Mouse (Mus musculus) T-helper 1 cell (primary cell): ENCODE measurements at regions not wholly inside any gene's neighbourhood (a gene's known extent, or its start where the extent isn't known, plus 50 kb on each side); places are given as distances from the start of the nearest gene placed in this dataset.

Experiments
- in situ Hi-C: fragments of 300-600 bp; cut with MboI, MseI; formaldehyde crosslinking; loops from one replicate; pipeline ENCODE4 v1.15.1; 2025; ENCODE audit warnings: high pct_unique_total_duplicates

DNA sequence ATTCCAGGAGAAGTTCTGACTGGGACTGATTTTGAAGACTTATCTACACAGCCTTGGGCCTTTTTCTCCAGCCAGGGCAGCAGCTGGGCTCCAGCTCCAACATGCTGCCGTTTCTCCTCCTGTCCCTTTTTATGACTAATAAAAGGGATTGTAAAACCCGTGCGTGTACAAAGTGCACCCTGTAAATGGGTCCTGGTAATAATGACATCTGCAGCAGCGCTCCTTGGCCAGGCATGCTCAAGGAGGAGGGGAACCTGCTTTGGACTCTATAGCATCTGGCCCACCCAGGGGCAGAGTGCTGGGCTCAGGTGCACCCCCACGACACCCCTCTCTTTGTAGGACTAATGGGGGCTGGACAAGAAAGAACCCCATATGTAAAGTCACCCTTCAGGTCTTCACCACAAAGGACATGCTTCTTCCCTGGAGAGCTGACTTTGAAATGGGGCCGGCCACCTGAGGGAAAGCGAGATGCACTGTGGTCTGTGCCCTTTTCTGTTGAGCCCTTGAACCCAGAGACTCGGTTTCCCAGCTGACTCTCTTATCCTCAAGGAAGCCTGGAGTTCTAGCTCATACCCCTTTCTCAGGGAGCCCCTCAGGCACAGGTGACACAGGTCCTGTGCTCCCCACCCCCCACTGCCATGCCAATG is 61.4 kb downstream of the Mrpl23 start:
- in situ Hi-C loops, result no loop called here

DNA sequence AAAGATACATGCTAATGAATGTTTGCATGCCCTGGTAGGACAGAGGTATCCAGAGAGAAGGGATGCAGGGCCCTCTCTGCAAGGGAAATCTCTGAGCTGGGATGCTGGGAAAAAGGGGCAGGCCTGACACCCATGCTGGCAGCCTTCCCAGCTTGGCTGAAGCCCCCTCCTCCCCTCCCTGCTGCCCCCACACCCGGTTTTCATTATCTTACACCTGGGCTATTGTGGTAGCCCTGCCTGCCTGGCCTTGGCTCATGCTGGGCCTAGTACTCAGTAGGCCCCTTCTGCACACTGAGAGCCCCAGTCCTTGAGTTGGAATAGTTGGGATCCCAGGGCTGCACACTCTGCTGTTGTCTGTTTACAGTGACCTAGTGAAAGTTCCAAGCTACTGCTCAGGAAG is 62.9 kb downstream of the Mrpl23 start:
- in situ Hi-C loops, result no loop called here

DNA sequence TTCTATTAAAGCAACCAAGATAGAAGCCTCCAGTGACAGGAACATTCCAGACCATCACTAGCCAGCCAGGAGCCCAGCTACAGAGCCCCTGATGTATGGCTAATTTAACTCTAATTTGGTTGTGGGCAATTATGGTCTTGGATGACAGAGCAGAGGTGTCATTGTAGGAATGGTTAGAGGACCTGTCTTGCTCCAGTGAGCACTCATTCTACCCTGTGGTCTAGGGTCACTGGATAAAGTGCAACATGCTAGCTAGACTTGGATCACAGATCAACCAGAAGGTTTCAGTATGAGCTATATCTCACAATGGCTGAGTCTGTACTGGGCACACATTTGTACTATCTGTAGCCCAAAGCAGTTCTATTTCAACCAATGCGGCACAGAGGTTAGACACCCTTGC is 63.7 kb downstream of the Mrpl23 start:
- in situ Hi-C loops, result no loop called here

DNA sequence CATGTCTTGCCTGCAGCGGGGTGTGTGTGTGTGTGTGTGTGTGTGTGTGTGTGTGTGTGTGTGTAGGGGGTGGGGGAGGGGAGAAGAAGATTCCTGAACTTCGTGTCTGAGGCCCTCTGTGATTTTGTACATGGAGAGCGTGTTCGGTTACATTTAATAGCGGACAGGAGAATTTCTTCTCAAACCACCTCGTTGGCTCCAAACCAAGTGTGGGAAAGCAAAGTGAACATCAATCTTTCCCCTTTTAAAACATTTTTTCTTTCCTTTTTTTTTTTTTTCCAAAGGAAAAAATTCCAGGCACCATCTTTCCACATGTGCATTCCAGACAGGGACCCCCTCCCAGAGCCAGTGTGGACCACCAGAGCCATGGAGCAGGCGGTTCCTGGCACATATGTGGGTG is 65.5 kb downstream of the Mrpl23 start:
- in situ Hi-C loops, result no loop called here

DNA sequence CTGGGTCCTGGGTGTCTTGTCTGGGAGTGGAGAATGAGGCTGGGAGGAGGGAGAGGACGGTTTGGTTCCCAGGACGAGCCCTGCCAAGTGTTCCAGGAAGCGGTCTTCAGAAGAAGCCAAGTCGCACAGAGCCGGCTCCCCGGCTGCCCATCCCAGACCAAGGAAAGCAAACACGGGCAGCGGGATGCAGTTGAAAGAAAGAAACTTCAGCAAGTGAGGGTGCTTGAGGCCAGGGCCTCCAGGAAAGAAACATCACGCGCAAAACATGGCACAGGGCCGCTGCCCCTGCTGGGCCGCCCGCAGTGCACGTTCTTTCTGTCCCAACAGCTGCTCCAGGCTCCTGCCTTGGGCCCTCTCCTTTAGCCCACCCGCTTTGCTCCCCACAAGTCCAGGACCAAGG is 66.7 kb downstream of the Igf2 start:
- in situ Hi-C loops, result loop anchor here (10.0 kb wide), 1 partner anchor 75 kb away; no protein-coding TSS in a partner anchor

DNA sequence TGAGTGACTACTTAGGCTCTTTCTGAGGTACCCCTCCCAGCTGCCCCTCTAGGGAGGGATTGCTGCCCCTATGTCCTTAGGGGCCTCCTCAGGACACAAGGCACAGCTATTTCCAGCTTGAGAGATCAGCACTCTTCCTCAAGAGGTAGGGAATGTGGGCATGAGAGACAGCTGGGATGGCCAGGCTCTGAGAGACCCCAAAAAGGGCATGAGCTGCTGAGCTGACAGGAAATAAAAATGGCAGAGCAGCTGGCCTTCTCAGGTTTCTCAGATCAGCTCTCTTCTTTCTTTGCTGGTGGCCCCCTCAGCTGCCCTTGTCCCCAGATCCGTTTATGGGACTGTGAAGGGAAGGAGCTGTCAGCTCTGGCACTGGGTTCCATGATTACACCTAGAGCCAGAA is 66.2 kb downstream of the Igf2 start:
- in situ Hi-C loops, result loop anchor here (10.0 kb wide), 1 partner anchor 74 kb away; no protein-coding TSS in a partner anchor
